Mouse (Mus musculus) embryo, embryonic 10 days (tissue): ENCODE measurements around the gene Dlst.
"Not testable (repeated sequence)": the region's sequence is repeated elsewhere in the genome, so short reads cannot be mapped to it uniquely, and the experiment has no call there.

Source experiments
- DNase-seq: peaks from one replicate; pipeline ENCODE4 v3.0.0-alpha.2; 2015; ENCODE audit warnings: low spot score

Gene Dlst

DNA sequence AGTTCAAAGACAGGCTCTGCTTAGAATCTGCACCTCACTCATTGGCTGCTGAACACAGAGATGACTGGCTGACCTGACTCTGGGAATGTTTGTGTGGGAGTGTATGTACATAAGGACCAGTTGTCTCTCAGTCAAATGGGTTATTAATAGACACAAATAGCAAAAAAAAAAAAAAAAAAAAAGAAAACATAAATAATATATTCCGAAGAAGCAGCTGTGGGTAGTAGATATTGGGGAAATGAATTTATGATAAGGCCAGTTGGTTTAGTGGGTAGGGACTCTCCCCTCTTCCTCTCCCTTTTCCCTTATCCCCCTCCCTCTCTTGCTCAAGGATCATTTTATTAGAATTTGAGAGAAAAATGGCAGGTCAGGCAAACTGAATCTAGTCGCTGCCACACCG is 3.3 kb downstream of the Dlst start:
- no peak for DNase-seq

DNA sequence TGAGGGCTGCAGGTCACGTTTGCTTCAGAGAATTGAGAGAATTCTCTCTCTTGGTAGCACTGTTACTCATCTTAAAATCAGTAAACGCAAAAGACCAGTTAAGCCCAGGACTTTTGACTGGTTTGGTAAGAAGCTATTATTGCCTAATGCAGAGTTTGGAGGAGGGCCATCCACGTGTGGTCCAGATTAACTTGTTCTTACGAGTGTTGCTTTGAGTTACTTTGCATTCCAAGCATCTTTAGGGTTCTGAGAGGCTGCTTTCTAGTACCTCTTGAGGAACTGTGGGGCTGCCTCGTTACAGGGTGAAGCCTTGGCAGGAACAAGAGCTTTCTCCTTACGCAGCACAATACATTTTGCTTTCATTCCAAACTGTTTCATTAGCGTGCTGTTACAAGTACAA is 5.0 kb downstream of the Dlst start:
- DNase-seq: no peak

DNA sequence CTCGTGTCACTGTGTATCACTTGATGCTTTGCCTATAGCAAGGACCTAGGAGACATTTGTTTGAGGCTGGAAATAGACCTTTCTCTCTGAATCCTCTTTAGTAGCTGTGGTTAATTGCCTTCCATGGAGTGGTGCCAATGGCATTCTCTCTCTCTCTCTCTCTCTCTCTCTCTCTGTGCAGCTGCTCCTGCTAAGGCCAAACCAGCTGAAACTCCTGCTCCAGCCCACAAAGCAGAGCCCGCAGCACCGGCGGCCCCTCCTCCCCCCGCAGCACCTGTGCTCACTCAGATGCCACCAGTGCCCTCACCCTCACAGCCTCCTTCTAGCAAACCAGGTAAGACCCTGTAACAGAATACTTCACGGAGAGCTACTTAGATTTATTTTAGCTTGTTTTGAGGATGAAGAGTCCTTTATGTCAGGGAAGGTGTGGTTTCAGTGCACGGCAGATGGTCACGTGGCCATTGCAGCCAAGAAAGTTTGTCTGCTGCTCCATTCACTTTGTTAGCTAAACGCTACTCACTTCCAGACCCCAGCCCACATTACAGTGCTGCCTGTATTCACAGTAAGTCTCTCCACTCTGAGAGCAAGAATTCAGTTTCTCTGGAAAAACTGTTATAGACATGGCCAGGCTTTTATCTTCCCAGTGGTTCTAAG is 11.3 kb downstream of the Dlst start:
- no peak for DNase-seq

DNA sequence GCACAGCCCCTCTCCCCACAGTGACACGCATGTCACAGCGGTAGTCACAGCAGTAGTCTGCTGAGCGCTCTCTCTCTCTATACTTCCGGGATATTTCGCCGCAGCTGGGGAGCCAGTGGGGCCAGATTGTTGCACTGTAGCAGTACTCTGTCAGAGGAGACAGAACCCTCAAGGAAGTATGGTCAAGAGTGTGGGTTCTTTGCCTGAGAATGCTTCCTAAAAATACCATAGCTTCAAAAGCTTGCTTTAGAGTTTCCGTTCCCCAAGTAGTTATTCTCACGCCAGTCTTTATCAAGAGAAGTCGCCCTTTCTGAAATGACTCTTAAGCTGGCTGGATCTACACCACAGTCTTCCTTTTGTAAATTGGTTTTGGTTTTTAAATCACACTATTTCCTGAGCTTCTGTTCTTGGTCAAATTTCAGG is 12.5 kb downstream of the Dlst start:
- no peak for DNase-seq

DNA sequence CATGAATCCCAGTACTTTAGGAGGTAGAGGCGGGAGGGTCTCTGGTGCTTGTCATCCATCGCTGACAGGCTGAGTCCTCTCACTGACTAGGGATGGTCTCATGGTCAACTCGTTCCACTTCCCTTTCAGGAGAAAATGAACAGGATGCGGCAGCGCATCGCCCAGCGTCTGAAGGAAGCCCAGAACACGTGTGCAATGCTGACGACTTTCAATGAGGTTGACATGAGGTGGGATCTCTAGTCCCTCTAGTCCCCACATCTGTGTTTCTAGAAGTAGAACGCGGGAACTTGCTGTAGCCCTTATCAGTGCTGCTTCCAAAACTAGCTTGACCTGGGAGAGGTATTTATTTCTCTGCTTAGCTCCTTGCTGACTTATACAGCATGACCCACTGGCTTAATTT is 13.0 kb downstream of the Dlst start:
- DNase-seq: no peak

DNA sequence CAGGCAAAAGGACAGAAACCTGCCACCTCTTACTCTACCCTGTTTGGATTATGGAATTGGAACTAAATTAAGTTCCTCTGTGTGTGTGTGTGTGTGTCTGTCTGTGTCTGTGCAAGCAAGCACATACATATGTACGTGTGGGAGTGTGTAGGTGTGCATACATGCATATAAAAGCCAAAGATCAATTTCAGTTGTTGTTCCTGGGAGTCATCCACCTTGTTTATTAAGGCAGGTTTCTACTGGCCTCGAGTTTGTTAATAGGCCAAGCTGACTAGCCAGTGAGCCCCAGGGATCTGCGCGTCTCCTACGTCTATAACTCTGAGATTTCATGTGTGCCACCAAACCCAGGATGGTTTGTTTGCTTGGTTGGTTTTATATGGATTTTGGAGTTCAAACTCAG is 14.1 kb downstream of the Dlst start:
- no peak for DNase-seq

DNA sequence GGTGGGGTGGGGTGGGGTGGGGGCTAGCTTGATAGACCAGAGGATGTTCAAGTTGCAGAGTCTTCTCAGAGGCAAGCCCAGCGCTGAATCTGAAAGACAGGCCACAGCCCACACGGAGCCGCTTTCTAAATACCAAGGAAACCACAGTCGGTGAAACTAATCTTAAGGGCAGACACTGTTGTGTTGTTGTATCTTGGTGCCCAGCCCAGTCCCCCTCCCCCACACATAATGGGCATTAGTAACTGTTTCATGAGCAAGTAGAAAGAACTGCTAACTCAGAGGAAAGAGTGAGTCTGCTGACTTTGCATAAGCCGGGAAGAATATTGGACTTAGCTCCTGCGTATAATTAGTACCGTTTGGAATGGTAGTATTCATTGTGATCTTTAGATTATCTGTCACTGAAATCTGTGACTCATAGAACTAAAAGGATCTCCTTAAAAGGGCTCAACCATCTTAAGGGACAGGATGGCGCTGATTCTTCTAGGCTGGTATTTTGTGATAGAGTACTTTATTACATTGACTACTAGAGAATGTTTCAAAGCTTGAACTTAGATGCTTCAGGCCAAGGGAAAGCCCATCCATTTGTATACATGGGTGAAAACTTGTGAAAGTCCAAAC is 16.5 kb downstream of the Dlst start:
- no peak for DNase-seq

DNA sequence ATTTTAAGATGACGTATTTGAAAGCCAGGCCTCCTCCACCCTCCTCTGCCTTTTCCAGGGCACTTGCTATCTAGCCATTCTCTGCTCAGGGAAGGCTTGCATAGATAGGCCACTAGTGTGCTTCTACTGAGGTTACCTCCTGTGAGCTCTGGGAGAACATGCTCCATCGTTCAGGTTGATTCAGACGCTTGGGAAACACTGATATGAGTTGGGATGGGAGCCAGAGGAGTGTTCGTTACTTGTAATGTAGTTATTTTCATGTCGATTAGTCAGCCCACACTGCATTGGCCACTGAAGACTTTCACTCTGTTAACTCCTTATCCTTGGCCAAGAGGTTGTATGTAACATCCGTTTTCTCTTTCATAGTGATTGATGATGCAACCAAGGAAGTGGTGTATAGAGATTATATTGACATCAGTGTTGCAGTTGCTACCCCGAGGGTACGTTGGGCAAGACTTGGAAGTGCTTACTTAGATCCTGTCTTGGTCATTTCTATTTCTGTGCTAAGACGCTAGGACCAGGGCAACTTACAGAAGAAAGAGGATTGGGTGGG is 18.9 kb downstream of the Dlst start:
- no peak for DNase-seq

DNA sequence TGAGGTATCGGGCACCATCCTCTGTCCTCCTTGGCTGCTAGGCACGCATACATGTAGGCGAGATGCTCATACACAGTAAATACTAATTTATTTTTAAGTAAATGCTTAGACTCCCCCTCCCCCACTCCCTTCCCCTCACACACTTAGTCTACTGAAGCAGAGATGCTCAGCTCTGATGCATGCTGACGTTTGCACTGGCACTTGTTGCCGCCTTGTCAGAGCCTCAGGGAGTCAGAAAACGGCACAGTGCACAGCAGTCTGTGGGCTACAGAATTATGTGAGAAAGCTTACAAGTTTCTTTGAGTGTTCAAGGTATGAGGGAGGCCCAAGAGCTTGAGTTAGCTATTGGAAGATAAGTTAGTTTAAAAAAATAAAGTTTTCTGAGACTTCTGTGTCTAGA is 20.7 kb downstream of the Dlst start:
- DNase-seq: no peak

DNA sequence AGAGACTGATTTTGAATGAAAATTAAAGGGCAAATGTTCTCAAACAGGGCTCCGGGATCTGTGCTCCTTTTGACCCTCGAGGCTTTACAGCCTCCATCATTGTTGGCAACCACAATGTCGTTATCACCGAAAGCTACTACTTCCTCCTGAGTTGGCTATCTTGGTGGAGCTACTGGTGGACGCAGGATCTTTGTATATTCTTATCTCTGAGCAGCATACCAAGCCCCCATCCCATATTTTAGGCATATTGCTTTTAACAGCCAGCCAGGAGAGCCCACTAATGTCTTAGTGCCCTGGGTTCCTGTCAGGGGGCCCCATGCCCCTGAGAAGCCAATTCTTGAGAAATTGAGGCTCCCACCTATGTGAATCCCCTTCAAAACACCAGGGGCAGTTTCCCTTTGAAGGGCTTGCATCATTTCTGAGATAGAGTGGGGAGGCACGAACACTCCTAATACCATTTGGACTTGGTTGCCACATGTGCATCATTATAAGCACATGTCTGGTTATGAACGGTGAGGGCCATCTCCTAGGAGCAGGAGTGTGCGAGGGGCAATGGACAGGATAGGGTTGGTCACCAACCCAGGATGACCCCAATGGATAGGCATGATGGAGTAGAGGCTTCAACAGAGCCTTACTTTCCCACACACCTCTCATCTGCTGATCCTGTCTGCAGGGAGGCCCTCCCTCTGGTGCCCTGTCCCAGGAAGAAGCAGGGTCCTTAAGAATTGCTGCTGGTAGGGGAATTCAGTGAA is 23.6 kb downstream of the Dlst start:
- DNase-seq: no peak

DNA sequence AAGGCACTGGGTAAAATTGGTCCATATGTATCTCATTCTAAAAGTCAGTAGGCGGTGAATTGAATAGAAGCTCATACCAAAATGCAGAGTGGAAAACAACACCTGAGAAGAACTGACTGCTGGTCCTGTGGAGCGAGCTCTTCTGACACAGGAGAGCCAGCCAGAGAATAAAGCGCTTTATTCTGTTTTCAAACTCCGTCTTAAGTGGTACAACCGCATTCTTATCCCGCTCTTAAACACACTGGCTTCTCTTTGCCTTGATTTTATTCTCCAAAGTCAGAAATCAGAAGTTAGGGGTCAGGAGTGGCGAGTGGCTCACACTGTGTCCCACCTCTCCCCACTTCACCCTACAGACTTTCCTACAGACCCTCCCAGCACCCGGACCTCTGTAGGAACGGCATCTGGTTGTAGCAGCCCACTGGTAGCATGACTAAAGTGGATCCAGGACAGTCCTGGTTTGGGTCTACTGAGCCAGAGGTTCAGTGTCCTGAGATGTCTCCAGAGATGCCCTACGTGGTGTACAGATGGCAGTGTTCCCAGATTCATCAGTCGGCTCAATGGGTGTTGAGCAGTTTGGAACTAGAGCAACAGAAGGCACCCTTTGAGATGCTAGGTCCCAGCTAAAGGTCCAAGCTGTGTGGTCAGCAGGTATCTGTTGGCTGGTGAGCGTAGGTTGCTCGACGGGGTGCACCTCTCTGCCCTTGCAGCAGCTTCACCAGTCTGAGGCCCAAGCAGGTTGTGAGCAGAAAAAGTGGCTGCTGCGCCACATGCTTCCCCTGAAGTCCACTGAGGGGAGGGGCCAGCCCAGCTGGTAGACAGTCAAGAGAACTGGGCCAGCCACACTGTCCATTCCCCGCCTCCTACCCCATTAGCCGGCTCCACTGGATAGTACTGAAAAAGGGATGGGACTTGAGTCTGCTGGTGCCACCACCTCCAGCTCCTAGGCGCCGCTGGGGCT is 25.2 kb downstream of the Dlst start:
- no peak for DNase-seq

DNA sequence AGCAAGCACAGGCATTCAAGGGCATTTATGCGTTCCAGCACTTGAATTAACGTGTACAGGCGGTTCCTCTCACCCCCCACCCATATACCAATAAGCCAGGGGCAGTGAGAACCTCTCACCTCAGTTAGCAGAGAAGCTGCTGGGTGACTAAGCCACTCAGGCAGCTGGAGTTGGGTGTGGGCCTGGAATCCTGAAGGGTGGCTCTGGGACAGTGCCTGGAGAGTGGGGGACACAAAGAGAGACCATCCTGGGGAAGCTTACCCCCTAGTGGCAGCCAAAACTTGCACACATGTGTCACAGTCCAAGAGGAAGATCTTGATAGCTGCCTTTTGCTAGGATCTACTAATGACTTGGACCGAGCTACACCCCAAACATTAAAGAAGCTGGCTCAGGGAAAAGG is 26.0 kb downstream of the Dlst start:
- no peak for DNase-seq

DNA sequence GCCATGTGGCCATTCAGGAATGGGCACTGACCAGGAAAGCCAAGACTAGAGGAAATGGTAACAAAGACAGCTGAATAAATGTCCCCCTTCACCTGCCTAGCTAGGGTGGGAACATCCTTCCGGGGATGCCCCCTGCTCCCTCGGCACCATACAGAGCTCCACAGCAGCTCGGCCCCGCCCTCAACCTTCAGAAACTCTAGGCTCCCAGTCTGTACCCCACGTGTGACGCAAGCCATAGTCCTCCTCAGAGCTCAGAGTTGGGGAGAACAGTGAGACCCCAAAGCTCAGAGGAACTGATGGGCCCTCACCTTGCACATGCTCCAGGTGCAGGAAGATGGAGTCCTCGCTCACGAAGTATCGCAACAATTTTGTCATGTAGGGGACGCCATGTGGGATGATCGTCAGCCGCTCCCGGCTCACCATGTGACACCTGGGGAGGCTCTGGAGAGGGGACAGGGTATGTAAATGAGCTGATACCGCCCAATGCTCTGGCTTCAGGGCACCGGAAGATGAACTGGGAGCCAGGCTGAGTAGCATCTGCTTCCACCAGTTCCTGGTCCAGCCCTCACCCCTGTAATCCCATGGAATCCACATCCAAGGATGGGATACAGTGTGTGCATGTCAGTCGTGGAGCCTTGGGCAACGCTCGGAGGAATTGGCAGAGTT is 29.5 kb downstream of the Dlst start:
- no peak for DNase-seq

DNA sequence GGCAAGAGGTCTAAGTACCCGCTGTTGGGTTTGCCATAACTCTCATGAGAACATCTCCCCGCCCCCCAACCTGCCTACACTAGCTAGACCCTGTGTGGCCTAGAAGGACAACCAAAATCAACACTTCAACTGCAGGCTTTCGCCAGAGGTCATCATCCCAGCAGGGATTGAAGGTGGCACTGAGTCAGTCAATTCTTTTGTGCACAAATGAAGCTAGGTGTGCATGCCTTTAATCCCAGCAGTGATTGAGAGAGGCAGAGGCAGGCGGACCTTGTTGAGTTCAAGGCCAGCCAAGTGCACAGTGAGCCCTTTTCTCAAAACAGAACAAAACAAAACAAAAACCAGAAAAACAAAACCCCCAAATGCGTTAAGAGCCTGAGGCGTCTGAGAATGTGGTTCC is 30.5 kb downstream of the Dlst start:
- DNase-seq: no peak

DNA sequence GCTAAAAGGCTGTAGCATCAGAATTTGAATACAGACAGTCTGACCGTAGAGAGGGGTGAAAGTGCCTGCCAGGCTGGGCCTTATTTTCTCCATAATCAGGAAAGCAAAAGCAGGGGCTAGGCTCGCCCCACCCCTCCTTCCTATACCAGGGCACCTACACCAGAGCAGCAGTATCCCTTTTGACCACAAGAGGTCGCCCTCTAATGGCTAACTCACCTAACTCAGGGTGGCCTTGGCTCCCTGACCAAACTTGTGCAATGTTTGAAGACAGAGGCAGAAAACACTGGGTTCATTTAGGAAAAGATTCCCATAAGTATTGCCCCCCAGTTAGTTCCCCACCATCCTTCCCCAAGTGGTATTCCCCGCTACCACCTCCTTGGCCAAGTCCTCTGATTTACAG is 32.2 kb downstream of the Dlst start:
- DNase-seq: peak; percentile 93

DNA sequence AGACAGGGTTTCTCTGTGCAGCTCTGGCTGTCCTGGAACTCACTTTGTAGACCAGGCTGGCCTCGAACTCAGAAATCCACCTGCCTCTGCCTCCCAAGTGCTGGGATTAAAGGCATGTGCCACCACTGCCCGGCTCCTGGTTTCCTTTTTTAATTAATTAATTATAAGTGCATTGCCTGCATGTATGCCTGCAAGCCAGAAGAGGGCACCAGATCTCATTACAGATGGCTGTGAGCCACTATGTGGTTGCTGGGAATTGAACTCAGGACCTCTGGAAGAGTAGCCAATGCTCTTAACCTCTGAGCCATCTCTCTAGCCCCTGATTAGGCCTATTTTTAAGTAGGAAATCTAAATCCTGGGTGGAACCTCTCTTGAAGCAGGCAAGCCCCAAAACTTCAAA is 33.6 kb downstream of the Dlst start:
- not testable (repeated sequence) for DNase-seq

DNA sequence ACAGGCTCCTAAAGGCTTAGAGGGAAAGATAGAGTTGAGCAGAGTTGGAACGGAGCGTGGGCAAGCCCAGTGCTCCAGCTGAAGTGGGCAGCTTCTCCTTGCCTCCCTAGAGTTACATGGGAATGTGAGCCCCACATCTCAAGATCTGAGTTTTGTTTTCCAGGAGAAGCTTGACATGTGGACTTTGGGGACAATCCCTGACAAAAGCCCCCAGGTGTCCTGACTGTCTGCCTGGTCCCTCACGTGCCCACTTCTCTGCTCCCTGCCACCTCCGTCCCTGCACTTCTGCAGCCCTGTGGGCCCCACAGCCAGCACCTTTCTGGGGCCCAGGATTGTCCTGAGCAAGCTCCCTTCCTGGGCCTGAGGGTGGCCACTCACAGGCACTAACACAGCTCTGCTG is 34.2 kb downstream of the Dlst start:
- no peak for DNase-seq

DNA sequence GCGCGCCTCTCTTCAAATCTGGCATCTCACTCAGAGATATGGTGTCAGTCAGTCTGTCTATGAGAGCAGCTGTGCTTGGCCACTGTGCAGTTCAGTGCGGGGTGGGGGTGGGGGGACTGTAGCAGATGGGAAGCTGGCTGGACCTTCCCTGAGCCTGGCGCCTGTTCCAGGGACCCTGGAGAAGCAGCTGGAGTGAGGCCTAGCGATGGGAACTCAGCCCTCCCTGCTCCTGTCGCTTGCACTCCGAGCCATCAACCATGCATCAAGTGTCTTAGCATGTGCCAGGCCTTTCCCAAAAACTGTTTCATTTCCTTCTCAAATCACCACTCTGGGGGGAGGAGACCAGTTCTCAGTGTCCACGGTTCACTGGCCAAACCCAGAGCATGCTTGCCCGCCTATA is 35.0 kb downstream of the Dlst start:
- DNase-seq: no peak

DNA sequence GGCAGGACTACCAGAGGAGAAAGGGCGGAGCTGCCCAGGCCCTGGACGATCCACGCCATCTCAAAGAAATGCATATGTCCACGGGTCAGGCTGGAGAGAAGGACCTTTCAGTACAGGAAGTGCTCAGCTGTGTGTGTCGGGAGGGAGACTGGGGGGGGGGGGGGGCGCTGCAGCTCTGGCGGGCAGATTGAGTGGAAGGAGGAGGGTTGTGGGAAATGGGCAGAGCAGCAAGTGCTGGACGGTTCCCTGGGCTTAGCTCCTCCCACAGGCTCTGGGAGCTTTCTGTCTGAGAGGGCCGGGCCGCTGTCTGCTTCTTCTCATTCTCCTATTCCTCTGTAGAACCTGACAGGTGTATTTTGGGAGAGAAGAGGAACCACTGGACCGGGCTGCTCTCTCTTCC is 35.7 kb downstream of the Dlst start:
- peak; percentile 50 for DNase-seq

DNA sequence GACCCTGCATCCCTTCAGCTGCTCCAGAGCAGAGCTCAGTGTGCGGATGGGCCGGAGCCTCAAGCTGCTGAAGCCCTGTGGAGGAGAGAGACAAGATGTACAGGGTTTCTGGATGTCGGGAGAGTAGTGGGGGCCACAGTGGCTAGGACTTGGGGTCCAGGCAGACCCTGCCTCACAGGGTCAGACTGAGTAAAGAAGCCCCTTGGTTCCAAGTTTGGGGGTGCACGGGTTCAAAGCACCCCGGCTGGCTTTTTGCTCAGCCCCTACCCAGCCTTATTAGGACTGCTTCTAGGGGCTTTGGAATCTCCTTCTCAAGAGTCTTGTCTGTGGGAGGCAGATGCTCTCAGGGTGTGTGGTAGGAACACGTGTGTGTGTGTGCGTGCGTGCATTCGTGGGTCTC is 36.2 kb downstream of the Dlst start:
- DNase-seq: no peak

DNA sequence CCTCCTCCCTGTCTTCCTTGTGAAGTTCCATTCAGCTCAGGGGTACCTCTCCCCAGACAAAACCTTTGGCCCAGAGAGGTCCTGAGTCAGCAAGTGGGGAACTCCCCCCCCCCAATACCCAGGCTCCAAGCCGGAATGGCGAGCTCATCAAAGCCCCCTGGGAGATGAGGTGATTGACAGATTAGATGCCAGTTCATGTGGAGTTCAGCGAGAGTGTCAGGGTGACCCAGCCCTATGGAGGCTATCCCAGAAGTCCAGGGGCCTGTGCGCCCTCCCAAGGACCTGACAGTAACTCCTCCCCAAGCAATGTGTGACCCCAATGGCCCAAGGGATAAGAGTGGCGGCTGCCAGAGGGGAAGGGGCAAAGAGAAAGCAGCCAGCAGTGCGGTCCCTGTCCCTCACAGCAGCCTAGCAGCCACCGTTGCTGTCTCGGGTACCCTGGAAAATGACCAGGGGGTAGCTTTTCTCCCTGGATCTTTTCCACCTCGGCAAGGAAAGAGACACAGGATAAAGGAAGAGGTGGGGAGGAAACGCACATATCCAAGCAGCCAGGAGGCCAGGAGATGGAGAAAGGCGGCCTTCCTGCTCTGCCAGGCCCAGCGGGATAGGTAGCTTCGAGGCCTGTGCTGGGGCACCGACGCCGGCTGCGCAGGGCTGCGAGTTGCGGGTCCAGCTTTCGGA is 39.8 kb downstream of the Dlst start:
- no peak for DNase-seq
